Mouse (Mus musculus) embryo, embryonic 9.5 days (tissue): ENCODE measurements at regions not wholly inside any gene's neighbourhood (a gene's known extent, or its start where the extent isn't known, plus 50 kb on each side); places are given as distances from the start of the nearest gene placed in this dataset.
"Not testable (repeated sequence)": the region's sequence is repeated elsewhere in the genome, so short reads cannot be mapped to it uniquely, and the experiment has no call there.

Experiments
- DNase-seq: peaks from one replicate; pipeline ENCODE4 v3.0.0-alpha.2; 2017; ENCODE audit errors: extremely low spot score

GRCm38 (mm10) chr4:22131751-22132736 is 200.9 kb downstream of the Faxc start:
- peak; percentile 50 for DNase-seq

GRCm38 (mm10) chr4:22133547-22134495 is 202.7 kb downstream of the Faxc start:
- no peak for DNase-seq

GRCm38 (mm10) chr4:22140122-22140521 is 209.0 kb downstream of the Faxc start:
- no peak for DNase-seq

DNA sequence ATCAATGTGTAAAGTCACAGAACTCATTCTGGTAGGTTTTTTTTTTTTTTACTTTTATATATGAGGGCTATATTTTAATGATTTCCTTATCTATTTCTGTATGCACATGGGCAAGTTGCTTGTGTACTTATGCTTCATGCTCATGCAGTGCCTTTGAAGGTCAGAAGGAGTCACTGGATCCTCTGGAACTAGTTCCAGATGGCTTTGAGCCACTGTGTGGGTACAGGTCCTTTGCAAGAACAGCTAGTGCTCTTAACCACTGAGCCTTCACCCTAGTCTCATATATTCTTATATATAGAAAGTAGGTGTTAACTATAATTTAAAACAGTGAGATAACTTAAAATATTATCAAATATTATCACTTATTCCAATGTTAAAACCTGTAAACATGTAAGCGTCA is 212.4 kb downstream of the Faxc start:
- no peak for DNase-seq

GRCm38 (mm10) chr4:22144834-22145233 is 212.5 kb upstream of the Fbxl4 start:
- DNase-seq, result not testable (repeated sequence)

GRCm38 (mm10) chr4:22146648-22147409 is 210.5 kb upstream of the Fbxl4 start:
- DNase-seq, result no peak

GRCm38 (mm10) chr4:22151899-22152493 is 205.3 kb upstream of the Fbxl4 start:
- no peak for DNase-seq

- no peak for DNase-seq
Observed at GRCm38 (mm10) chr4:22152971-22153544, 204.3 kb upstream of the Fbxl4 start.

GRCm38 (mm10) chr4:22153620-22154019 is 203.7 kb upstream of the Fbxl4 start:
- no peak for DNase-seq

GRCm38 (mm10) chr4:22186422-22186821 is 170.9 kb upstream of the Fbxl4 start:
- DNase-seq, result peak; percentile 4

DNA sequence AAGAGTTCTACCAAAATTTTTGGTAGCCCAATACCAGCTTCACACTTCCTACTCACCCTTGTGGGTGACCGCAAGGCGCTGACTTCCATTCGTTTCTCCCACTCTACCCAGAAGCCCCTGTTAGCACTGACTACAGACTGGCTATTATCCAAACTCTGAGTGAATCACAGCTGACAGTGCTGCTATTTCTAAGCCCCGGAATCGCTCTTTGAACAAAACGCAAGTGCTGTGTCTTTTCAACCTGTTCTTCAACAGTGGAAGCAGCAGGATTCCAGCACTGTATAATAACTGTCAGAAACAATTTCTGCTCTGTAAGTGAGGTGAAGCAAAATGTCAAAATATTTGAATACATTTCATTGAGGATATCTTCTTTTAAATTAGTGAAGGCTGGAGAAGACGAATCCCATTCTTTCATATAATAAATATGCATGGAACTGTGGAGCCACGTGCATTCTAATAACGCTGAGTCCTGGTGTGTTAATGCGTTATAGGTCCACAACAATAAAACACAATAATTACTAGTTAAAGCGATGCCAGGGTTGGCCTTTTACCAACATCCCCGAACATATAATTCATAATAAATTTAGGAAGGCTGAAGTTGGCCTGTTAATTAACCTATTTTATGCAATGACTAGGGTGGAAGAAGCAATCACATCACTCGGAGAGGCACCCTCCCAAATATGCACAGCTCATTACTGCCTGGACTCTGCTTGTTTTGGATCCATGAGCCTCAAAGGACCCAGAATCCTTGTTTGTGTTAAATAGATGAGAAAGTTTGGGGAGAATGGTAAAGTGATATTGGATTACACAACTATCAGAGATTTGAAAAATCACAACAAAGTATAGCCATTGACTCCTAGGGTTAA is 169.0 kb upstream of the Fbxl4 start:
- no peak for DNase-seq

DNA sequence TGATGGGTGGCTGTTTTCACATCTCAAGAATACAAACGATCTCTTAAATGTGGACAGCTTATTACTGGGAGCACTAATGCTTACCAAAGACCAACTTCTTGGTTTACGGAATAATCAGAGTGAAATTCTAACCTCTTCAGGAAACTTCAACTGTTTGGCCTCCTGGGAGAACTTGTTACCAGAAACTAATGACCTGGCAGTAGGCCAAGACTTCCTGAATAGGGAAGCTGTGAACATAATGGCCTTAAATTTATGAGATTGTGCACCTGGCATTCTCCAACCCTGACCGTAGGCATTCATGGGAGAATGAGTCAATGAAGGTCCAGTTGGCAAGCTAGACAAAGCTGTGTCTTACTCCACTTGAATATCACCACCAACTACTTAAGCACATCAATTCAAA is 160.8 kb upstream of the Fbxl4 start:
- no peak for DNase-seq

- DNase-seq, result no peak
Observed at GRCm38 (mm10) chr4:22208531-22208930, 148.8 kb upstream of the Fbxl4 start.

GRCm38 (mm10) chr4:22237640-22238039 is 119.7 kb upstream of the Fbxl4 start:
- no peak for DNase-seq

- DNase-seq, result not testable (repeated sequence)
Observed at GRCm38 (mm10) chr4:22250276-22250675, 107.1 kb upstream of the Fbxl4 start.

DNA sequence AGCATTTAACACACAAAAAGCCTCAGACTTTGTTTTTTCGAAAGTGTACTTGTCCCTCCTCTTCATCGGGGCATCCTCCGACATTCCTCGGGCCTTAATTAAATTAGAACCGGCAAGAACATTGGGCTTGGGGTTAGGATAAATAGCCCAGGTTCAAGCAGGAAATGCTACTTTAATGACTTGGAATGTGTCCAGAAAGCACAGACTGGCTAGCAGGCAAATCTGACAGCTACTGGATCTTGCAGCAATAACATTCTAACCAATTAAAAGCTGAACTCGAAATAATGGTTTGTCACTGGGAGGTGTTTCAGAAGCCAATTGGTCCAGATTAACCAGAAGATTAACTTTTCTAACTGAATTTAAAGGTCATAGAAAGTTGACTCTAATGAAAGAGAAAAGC is 93.4 kb upstream of the Fbxl4 start:
- DNase-seq, result no peak

DNA sequence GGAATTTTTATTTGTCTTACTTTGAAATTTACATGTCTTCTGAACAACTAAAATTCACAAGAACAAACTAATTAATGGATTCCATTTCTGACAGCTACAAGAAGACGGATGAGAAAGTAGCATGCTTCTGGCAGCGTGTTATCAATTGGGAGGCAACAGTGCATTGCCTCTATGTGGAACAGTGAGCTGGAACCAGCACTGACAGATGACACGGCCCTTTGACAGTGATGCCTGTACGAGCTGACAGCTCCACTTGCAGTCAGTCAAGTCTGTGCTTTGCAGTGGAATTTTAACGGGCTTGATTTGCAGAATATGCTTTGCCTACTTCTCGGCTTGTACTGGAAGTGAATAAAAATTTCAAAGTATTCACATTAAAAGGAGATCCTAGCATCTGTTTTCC is 88.3 kb upstream of the Fbxl4 start:
- no peak for DNase-seq

- DNase-seq, result no peak
Observed at GRCm38 (mm10) chr4:22274178-22274577, 83.2 kb upstream of the Fbxl4 start.

DNA sequence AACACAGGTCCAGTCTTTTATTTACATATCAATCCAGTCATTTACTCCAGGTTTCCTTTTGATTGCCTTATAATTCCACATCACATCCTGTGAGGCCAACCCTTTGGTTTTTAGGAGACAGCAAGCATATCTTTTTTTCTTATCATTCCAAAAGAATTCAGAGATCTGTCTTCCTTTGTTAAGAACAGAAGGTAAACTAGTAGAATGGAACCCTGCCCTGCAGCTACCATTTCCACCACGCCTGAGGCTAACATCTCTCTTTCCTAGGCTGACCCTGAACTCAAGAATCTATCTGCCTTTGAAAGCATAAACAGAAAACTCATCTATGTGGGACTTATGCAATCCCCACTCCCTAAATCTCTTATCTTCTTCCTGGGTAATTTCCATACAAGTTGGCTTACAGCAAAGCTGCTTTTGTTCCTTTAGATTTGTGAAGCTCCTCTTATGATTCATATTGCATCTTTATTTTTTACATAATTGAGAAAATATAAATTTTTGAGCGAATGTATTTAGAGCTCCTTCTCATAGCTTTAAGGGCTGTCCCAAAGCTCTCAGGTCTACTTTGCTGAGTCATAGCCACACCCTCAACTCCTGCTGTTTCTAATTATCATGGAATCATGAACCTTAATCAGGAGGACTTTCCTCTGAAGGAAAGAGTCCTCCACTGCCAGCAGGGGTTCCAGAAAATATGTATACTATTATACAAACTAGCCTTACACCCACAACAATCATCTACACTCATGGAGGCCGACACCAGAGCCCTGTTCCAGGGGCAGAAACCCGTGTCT is 74.6 kb upstream of the Fbxl4 start:
- DNase-seq, result no peak
